Mouse (Mus musculus): ENCODE measurements around the gene Hif3a.

The Hif3a gene

GRCm38 (mm10) chr7:17024814-17025504, 37.3 kb downstream of the Hif3a start:
- DNase-seq (ENCODE audit: low read depth, low spot score): no peak

- no peak for DNase-seq (ENCODE audit: low read depth, low spot score)
These were observed 38.1 kb downstream of the Hif3a start for GRCm38 (mm10) chr7:17024141-17024540.

GRCm38 (mm10) chr7:17023701-17024100, 38.5 kb downstream of the Hif3a start:
- no peak for DNase-seq (ENCODE audit: low read depth, low spot score)

GRCm38 (mm10) chr7:17022176-17022575, 40.1 kb downstream of the Hif3a start:
- DNase-seq (ENCODE audit: low read depth, low spot score): no peak

GRCm38 (mm10) chr7:17019426-17020166, 42.6 kb downstream of the Hif3a start:
- DNase-seq (ENCODE audit: low read depth, low spot score): no peak

- no peak for DNase-seq (ENCODE audit: low read depth, low spot score)
These were observed 44.3 kb downstream of the Hif3a start for GRCm38 (mm10) chr7:17017921-17018320.

- no peak for DNase-seq (ENCODE audit: low read depth, low spot score)
These were observed 45.2 kb downstream of the Hif3a start for GRCm38 (mm10) chr7:17017036-17017435.

GRCm38 (mm10) chr7:17015381-17015780, 46.8 kb downstream of the Hif3a start:
- DNase-seq (ENCODE audit: low read depth, low spot score): no peak

- no peak for DNase-seq (ENCODE audit: low read depth, low spot score)
These were observed 50.2 kb downstream of the Hif3a start for GRCm38 (mm10) chr7:17011909-17012590.

- no peak for DNase-seq (ENCODE audit: low read depth, low spot score)
These were observed 52.2 kb downstream of the Hif3a start for GRCm38 (mm10) chr7:17010010-17010347.

GRCm38 (mm10) chr7:17009326-17010009, 52.8 kb downstream of the Hif3a start:
- DNase-seq (ENCODE audit: low read depth, low spot score): no peak

GRCm38 (mm10) chr7:17007300-17007699, 54.9 kb downstream of the Hif3a start:
- DNase-seq (ENCODE audit: low read depth, low spot score): no peak

- DNase-seq (ENCODE audit: low read depth, low spot score): no peak
These were observed 57.5 kb downstream of the Hif3a start for GRCm38 (mm10) chr7:17004716-17005115.

- peak; percentile 49 for DNase-seq (ENCODE audit: low read depth, low spot score)
These were observed 58.8 kb downstream of the Hif3a start for GRCm38 (mm10) chr7:17003230-17003960.

- peak; percentile 84 for DNase-seq (ENCODE audit: low read depth, low spot score)
These were observed 59.6 kb downstream of the Hif3a start for GRCm38 (mm10) chr7:17002375-17003195.

GRCm38 (mm10) chr7:16999650-17000049, 62.6 kb downstream of the Hif3a start:
- DNase-seq (ENCODE audit: low read depth, low spot score): peak; percentile 73

- no peak for DNase-seq (ENCODE audit: low read depth, low spot score)
These were observed 63.0 kb downstream of the Hif3a start for GRCm38 (mm10) chr7:16999233-16999632.

GRCm38 (mm10) chr7:16995345-16995744, 66.9 kb downstream of the Hif3a start:
- DNase-seq (ENCODE audit: low read depth, low spot score): no peak

GRCm38 (mm10) chr7:16994400-16994799, 67.8 kb downstream of the Hif3a start:
- DNase-seq (ENCODE audit: low read depth, low spot score): no peak

GRCm38 (mm10) chr7:16993651-16994399, 68.4 kb downstream of the Hif3a start:
- peak; percentile 80 for DNase-seq (ENCODE audit: low read depth, low spot score)

Measured in R1 (cell line).